Mouse (Mus musculus) skeletal muscle tissue, adult 2 months (tissue): ENCODE measurements around the gene Fam234a.
"Not testable (repeated sequence)": the region's sequence is repeated elsewhere in the genome, so short reads cannot be mapped to it uniquely, and the experiment has no call there.

Source experiments
- DNase-seq: peaks from one replicate; pipeline ENCODE4 v3.0.0-alpha.2; 2012; ENCODE audit warnings: low read depth, low spot score

Gene Fam234a

DNA sequence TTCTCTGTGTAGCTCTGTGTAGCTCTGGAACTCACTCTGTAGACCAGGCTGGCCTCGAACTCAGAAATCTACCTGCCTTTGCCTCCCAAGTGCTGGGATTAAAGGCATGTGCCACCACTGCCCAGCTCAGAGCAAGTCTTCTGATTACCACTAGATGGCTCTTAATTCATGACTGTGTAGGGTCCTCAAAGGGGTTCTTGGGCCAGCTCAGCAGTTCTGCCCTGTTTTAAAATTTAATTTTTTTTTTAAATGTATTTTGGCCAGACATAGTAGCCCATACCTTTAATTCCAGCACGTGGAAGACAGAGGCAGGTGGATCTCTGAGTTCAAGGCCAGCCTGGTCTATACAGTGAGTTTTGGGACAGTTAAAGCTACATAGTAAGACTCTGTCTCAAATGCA is 68.8 kb downstream of the Fam234a start:
- not testable (repeated sequence) for DNase-seq

DNA sequence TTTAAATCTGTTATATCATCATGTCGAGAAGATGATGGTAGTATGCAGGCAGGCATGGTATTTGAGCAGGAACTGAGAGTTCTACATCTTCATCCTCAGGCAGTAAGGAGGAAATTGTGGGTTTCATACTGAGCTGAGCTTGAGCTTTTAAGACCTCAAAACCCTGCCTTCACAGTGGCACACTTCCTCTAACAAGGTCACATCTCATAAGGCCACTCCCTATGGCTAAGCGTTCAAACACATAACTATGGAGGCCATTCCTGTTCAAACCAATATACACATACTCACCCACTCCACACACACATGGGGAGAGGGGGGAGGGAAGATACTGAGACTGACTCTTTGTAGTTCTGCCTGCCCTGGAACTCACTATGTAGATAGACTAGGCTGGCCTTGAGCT is 76.0 kb downstream of the Fam234a start:
- peak; percentile 56 for DNase-seq

DNA sequence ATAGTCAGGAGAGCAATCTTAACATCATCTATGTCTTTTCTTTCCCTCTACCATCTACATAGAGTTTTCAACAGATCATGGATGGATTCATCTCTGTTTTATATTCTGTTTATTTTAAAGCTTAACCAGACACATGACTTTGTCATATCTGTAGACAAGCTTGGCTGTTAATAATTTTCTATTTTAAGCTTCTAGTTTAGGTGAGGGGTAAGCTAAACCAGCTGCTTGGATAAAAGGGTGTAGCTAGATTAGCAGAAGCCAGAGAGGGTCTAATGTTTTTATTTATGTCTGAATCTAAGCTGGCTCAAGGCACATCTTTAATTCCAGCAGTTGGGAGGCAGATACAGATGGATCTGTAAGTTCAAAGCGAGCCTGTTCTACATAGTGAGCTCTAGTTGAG is 81.3 kb downstream of the Fam234a start:
- DNase-seq = no peak
